Mouse (Mus musculus): Measurements from ENCODE around the gene Dph2. TPM values are rescaled to one million over a fixed set of nuclear protein-coding genes. Genes with fewer than 3 reads are reported as not detected.

Dph2 gene
- total RNA-seq, 2 experiments from 2014 or later, result 0.51 to 0.96 TPM

DNA sequence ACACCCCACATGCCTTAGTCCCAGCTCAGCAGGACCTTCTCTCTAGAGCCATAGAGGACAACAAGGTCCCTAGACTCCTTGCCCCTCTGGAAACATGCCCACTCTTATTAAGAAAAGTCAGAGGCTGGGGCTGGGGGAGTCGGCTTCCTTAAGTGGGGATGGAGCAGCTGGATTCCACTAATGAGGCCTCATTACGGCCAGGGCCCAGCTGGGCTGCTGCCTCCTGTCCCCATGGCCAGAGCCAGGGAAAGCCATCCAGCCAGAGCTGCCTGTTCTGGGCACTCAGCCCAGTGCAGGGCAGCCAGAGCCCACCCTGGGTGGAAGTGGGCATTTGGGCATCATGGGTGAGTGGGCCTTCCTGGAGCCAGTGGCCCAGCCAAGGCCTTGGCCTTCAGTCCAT lies 44.8 kb downstream of the Dph2 start:
- ATAC-seq (replicated peaks; ENCODE audit: low FRiP score, poor library complexity, severe bottlenecking), result no peak

DNA sequence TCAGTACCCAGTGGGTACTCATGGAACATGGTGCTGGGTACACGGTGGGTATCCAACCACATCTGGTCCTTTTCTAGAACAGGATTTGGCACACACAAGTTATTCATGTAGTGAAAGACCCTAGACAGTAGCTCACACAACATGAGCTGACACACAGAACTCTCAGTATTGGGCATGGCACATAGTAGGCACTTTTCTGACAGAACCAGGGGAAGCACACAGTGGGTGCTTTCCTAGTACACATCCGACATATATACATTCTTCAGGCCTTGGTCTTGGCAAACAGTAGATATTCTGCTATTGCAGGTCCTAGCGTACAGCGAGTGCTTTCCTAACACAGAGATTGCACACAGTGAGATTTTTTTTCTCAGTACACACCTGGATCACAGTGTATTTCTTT lies 45.6 kb downstream of the Dph2 start:
- ATAC-seq (replicated peaks; ENCODE audit: low FRiP score, poor library complexity, severe bottlenecking), result no peak

DNA sequence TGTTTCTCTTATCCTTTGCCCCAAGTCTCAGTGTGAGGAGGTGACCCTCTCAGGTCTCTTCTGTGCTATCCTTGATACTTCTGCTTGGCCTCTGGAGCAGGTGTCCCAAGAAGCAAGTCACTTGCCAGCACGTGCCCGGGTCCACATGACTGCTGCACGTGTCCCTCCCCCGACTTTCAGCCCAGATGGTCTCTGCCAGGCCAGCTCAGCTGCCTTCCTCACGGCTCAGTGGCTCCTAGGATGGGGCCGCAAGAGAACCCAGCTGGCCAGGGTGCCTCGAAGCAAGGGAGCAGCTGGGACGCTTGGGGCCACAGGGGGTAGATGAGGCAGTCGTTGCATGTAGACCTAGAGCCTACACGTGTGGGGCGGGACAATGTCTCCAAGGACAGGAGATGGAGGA lies 46.5 kb downstream of the Dph2 start:
- no peak for ATAC-seq (replicated peaks; ENCODE audit: low FRiP score, poor library complexity, severe bottlenecking)

DNA sequence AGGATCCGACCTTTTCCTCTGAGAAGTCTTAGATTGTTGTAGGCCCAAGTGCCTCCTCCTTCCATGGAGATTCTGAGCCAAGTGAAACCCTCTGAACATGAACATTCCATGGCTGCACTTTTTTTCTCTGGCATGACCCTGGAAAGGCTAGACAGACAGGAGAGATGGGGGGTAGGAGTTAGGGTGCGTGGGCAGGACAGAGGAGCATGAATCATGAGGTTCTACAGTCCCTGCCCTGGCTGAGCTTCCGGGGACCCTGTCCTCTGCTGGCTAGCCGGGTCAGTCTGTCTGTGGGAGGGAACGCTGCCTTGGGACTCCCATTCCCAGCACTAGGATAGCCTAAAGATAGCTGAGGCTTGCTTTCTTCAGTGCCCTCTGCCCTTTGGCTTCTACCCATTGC lies 47.4 kb downstream of the Dph2 start:
- no peak for ATAC-seq (replicated peaks; ENCODE audit: low FRiP score, poor library complexity, severe bottlenecking)

DNA sequence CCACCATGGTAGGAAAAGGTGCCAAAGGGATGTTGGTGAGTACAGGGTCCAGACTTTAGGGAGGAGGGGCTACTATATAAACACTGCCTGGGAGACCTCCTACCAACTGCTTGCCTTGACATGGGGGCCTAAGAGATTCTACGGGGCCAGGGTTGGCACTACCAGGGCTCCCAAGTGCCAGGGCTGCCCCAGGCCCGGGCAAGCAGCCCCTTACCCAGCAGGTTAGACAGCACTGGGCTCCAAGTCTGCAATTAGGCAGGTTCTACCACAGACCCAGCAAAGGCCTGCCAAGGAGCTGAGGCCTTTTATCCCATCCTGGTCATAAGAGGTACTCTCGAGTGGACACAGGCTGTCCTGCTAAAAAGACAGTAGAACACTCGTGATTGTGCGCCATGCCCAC lies 48.7 kb downstream of the Dph2 start:
- ATAC-seq (replicated peaks; ENCODE audit: low FRiP score, poor library complexity, severe bottlenecking), result no peak

DNA sequence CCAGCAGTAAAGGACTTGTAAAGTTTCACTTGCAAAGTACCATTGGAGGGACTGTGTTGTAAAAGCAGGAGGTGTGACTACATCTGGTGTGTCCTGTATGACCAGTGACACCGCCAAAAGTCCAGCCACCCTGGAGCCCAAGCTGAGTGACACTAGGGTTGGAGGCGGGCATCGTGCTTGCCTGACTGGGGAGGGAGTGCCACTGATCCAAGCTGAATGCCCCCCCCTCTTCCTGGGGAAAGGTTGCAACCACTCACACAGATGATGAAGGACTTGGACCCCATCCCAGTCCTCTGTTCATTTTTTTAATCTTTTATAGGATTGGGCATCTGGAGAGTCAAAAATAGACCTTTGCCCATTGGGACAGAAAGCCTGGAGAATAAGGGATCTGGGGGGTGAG lies 50.3 kb downstream of the Dph2 start:
- no peak for ATAC-seq (replicated peaks; ENCODE audit: low FRiP score, poor library complexity, severe bottlenecking)

DNA sequence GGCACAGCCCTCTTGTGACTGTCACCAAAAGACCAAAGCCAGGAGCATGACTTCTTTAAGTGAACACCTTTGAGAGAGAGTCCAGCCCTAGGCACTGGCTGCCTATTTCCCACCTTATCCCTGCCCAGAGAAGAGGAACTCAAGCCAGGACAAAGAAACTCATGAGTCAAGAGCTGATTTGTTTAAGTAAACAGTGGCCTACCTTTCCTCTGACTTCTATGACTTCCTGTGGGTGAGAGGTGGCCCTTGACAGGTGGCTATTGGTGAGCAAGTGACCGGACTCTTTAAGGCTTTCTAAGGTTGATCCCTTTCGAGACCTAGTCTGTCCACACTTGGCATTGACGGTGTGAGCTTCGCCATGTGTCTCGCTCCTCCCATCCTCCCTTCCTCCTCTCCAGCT lies 51.0 kb downstream of the Dph2 start:
- ATAC-seq (replicated peaks; ENCODE audit: low FRiP score, poor library complexity, severe bottlenecking), result no peak

DNA sequence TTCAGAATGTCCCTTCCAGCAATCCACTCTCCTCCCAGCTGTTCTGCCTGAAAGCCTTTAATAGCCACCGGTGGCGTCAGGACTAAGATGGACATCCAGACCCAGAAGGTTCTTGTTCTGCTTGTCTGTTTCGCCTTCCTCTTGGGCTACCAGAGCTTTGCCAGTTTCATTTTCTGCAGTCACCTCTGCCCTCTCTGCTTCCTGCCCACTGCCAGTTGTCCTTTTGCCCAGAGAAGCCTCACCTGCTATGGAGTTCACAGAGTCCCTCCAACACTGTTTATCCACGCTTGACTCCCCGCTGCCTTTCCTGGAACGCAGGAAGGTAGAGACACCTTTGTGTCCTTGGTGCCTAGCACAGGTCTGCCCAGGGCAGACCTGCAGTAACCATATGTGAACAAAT lies 52.5 kb downstream of the Dph2 start:
- ATAC-seq (replicated peaks; ENCODE audit: low FRiP score, poor library complexity, severe bottlenecking), result no peak

Other genes with a start within 250 kb of the Dph2 start
- 5.6 and 9.8 TPM in 2 replicates for gene Dmap1, start 209.8 kb downstream of the Dph2 start, total RNA-seq (2015; ENCODE audit: low replicate concordance)
- gene Dmap1, start 209.8 kb downstream of the Dph2 start, total RNA-seq (2017; ENCODE audit: low replicate concordance), result 6.7 and 17.0 TPM in 2 replicates
- not detected in 2 replicates for gene Gm12845, start 167.6 kb downstream of the Dph2 start, total RNA-seq (2015; ENCODE audit: low replicate concordance)
- gene Gm12845, start 167.6 kb downstream of the Dph2 start, total RNA-seq (2017; ENCODE audit: low replicate concordance), result not detected in 2 replicates
- gene Klf17, start 126.4 kb downstream of the Dph2 start, total RNA-seq (2015; ENCODE audit: low replicate concordance), result not detected in 2 replicates
- 0.51 TPM in 1 of 2 replicates, not detected in the other for gene Klf17, start 126.4 kb downstream of the Dph2 start, total RNA-seq (2017; ENCODE audit: low replicate concordance)
- gene Slc6a9, start 57.5 kb downstream of the Dph2 start, total RNA-seq (2015; ENCODE audit: low replicate concordance), result 161 and 176 TPM in 2 replicates
- gene Slc6a9, start 57.5 kb downstream of the Dph2 start, total RNA-seq (2017; ENCODE audit: low replicate concordance), result 245 and 274 TPM in 2 replicates
- gene Ccdc24, start 19.5 kb downstream of the Dph2 start, total RNA-seq (2015; ENCODE audit: low replicate concordance), result not detected in 2 replicates
- gene Ccdc24, start 19.5 kb downstream of the Dph2 start, total RNA-seq (2017; ENCODE audit: low replicate concordance), result 0.43 and 5.3 TPM in 2 replicates
- 0.19 TPM in 1 of 2 replicates, not detected in the other for gene B4galt2, start 8.5 kb downstream of the Dph2 start, total RNA-seq (2015; ENCODE audit: low replicate concordance)
- gene B4galt2, start 8.5 kb downstream of the Dph2 start, total RNA-seq (2017; ENCODE audit: low replicate concordance), result 0.14 TPM in 1 of 2 replicates, not detected in the other
- 214 and 246 TPM in 2 replicates for gene Atp6v0b, start 4.7 kb downstream of the Dph2 start, total RNA-seq (2015; ENCODE audit: low replicate concordance)
- 60.4 and 72.2 TPM in 2 replicates for gene Atp6v0b, start 4.7 kb downstream of the Dph2 start, total RNA-seq (2017; ENCODE audit: low replicate concordance)
- 8.5 and 14.2 TPM in 2 replicates for gene Ipo13, start 23.0 kb upstream of the Dph2 start, total RNA-seq (2015; ENCODE audit: low replicate concordance)
- 3.2 and 4.0 TPM in 2 replicates for gene Ipo13, start 23.0 kb upstream of the Dph2 start, total RNA-seq (2017; ENCODE audit: low replicate concordance)
- gene Artn, start 37.7 kb upstream of the Dph2 start, total RNA-seq (2015; ENCODE audit: low replicate concordance), result 9.6 TPM in 1 of 2 replicates, not detected in the other
- 0.85 and 1.3 TPM in 2 replicates for gene Artn, start 37.7 kb upstream of the Dph2 start, total RNA-seq (2017; ENCODE audit: low replicate concordance)
- 0.42 and 7.9 TPM in 2 replicates for gene St3gal3, start 242.9 kb upstream of the Dph2 start, total RNA-seq (2015; ENCODE audit: low replicate concordance)
- gene St3gal3, start 242.9 kb upstream of the Dph2 start, total RNA-seq (2017; ENCODE audit: low replicate concordance), result 2.2 and 2.6 TPM in 2 replicates